Mouse (Mus musculus): ENCODE results near the gene Wdr70.

Gene Wdr70

GRCm38 (mm10) chr15:7935571-7936165, 163.3 kb downstream of the Wdr70 start:
- no peak for DNase-seq (ENCODE audit: low read depth in 1 of 2, low spot score in 2 of 2)

GRCm38 (mm10) chr15:7934580-7934979, 164.4 kb downstream of the Wdr70 start:
- no peak for DNase-seq (ENCODE audit: low read depth in 1 of 2, low spot score in 2 of 2)

GRCm38 (mm10) chr15:7934105-7934504, 164.9 kb downstream of the Wdr70 start:
- no peak for DNase-seq (ENCODE audit: low read depth in 1 of 2, low spot score in 2 of 2)

GRCm38 (mm10) chr15:7931605-7932008, 167.4 kb downstream of the Wdr70 start:
- DNase-seq (ENCODE audit: low read depth in 1 of 2, low spot score in 2 of 2): no peak

GRCm38 (mm10) chr15:7925382-7925781, 173.6 kb downstream of the Wdr70 start:
- DNase-seq (ENCODE audit: low read depth in 1 of 2, low spot score in 2 of 2): no peak

GRCm38 (mm10) chr15:7923281-7923680, 175.7 kb downstream of the Wdr70 start:
- no peak for DNase-seq (ENCODE audit: low read depth in 1 of 2, low spot score in 2 of 2)

- no peak for DNase-seq (ENCODE audit: low read depth in 1 of 2, low spot score in 2 of 2)
Measured at GRCm38 (mm10) chr15:7922291-7923037, 176.5 kb downstream of the Wdr70 start.

GRCm38 (mm10) chr15:7921124-7921523, 177.9 kb downstream of the Wdr70 start:
- no peak for DNase-seq (ENCODE audit: low read depth in 1 of 2, low spot score in 2 of 2)

GRCm38 (mm10) chr15:7906491-7907035, 192.4 kb downstream of the Wdr70 start:
- no peak for DNase-seq (ENCODE audit: low read depth in 1 of 2, low spot score in 2 of 2)

- DNase-seq (ENCODE audit: low read depth in 1 of 2, low spot score in 2 of 2): no peak
Measured at GRCm38 (mm10) chr15:7899286-7899685, 199.7 kb downstream of the Wdr70 start.

GRCm38 (mm10) chr15:7891547-7892282, 207.3 kb downstream of the Wdr70 start:
- DNase-seq (ENCODE audit: low read depth in 1 of 2, low spot score in 2 of 2): no peak

- DNase-seq (ENCODE audit: low read depth in 1 of 2, low spot score in 2 of 2): no peak
Measured at GRCm38 (mm10) chr15:7890286-7890685, 208.7 kb downstream of the Wdr70 start.

- no peak for DNase-seq (ENCODE audit: low read depth in 1 of 2, low spot score in 2 of 2)
Measured at GRCm38 (mm10) chr15:7889362-7889674, 209.7 kb downstream of the Wdr70 start.

- no peak for DNase-seq (ENCODE audit: low read depth in 1 of 2, low spot score in 2 of 2)
Measured at GRCm38 (mm10) chr15:7888617-7889361, 210.2 kb downstream of the Wdr70 start.

- no peak for DNase-seq (ENCODE audit: low read depth in 1 of 2, low spot score in 2 of 2)
Measured at GRCm38 (mm10) chr15:7886591-7886990, 212.4 kb downstream of the Wdr70 start.

GRCm38 (mm10) chr15:7885106-7885505, 213.9 kb downstream of the Wdr70 start:
- no peak for DNase-seq (ENCODE audit: low read depth in 1 of 2, low spot score in 2 of 2)

GRCm38 (mm10) chr15:7884181-7884580, 214.8 kb downstream of the Wdr70 start:
- no peak for DNase-seq (ENCODE audit: low read depth in 1 of 2, low spot score in 2 of 2)

- no peak for DNase-seq (ENCODE audit: low read depth in 1 of 2, low spot score in 2 of 2)
Measured at GRCm38 (mm10) chr15:7879956-7880355, 219.1 kb downstream of the Wdr70 start.

GRCm38 (mm10) chr15:7878861-7879260, 220.1 kb downstream of the Wdr70 start:
- DNase-seq (ENCODE audit: low read depth in 1 of 2, low spot score in 2 of 2): no peak

- DNase-seq (ENCODE audit: low read depth in 1 of 2, low spot score in 2 of 2): no peak
Measured at GRCm38 (mm10) chr15:7877560-7878467, 221.2 kb downstream of the Wdr70 start.

Measured in monocyte, adult 2 months (primary cell).